Mouse (Mus musculus): ENCODE measurements around the gene Iqcb1.

Iqcb1 gene

GRCm38 (mm10) chr16:36828054-36828786 lies at the start of gene Iqcb1:
Gene Iqcb1 (plus strand): TSS chr16:36828385.
- in situ Hi-C loops (cut with MboI; ENCODE audit: unreplicated experiment in 2 of 2): loop anchor here in 1 of 2 experiments (10.0 to 25.0 kb wide), 2 partner anchors 953 to 1259 kb away; partner anchors contain the start of genes Gsk3b and Parp14

DNA sequence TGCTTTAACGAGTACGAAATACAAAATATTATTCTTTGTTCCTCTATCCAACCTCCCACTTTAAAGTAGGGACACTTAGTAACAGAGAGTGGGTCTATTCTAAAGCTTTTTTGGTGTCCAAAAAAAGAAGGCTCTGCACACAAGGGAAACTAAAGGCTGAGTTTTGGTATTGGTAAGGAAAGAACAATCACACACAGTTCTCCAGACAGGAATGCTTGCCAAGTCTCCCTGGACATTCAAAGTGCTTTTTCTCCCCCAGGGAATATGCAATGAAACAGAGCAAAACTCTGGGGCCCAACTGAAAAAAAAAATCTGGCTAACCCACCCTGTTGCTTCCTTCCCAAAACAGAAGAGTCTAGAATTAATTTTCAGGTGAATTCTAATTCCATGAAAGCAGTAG lies 44.0 kb upstream of the Iqcb1 start:
- in situ Hi-C loops (cut with MboI; ENCODE audit: unreplicated experiment in 2 of 2): no loop called here

GRCm38 (mm10) chr16:36784594-36785313 lies 43.4 kb upstream of the Iqcb1 start, which contains the start of gene Slc15a2:
Gene Slc15a2 (minus strand): TSS chr16:36784962.
- in situ Hi-C loops (cut with MboI; ENCODE audit: unreplicated experiment in 2 of 2): no loop called here

DNA sequence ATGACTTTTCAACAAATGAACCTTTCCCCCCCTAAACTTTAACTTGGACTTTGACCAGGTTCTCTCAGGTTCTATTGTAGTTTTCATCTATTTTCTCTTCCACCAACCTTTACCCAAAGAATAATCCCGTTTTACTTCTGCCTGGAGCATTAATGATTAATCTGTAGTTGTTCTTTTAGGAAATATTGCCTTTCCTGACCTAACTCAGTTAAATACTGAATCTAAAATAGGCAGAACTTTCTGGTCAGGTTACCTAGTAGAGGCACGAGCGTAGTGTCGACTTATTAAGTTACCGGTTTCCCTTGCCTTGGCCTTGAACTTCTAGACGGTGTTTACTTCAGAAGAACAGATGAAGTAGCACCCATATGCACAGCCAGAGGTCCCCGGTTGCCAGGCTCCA lies 41.7 kb upstream of the Iqcb1 start:
- in situ Hi-C loops (cut with MboI; ENCODE audit: unreplicated experiment in 2 of 2): no loop called here

DNA sequence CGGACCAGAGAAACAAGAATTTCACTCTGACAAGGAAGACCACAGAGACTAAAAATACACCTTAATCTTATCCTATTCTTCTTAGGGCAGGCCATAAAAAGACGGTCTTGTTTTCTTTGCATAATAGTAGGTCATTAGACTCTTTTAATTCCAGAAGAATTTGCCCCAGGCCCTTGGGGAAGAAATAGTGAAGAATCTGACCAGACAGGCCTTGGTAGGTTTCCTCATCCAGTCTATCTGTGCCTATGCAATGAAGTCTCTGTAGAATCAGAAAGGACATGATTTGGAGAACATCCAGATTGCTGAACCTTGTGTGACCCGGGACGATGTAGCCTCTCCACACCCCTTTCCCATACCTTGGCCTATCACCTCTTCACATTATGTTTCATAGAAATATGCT lies 38.0 kb upstream of the Iqcb1 start:
- in situ Hi-C loops (cut with MboI; ENCODE audit: unreplicated experiment in 2 of 2): no loop called here

- in situ Hi-C loops (cut with MboI; ENCODE audit: unreplicated experiment in 2 of 2): no loop called here
Measured at GRCm38 (mm10) chr16:36794976-36795375, 33.2 kb upstream of the Iqcb1 start.

GRCm38 (mm10) chr16:36798334-36798733 lies 29.9 kb upstream of the Iqcb1 start:
- in situ Hi-C loops (cut with MboI; ENCODE audit: unreplicated experiment in 2 of 2): no loop called here

GRCm38 (mm10) chr16:36802361-36802760 lies 25.8 kb upstream of the Iqcb1 start:
- in situ Hi-C loops (cut with MboI; ENCODE audit: unreplicated experiment in 2 of 2): loop anchor here in 1 of 2 experiments (25.0 kb wide), 1 partner anchor 1440 kb away; the partner anchor contains the start of gene Sec22a

DNA sequence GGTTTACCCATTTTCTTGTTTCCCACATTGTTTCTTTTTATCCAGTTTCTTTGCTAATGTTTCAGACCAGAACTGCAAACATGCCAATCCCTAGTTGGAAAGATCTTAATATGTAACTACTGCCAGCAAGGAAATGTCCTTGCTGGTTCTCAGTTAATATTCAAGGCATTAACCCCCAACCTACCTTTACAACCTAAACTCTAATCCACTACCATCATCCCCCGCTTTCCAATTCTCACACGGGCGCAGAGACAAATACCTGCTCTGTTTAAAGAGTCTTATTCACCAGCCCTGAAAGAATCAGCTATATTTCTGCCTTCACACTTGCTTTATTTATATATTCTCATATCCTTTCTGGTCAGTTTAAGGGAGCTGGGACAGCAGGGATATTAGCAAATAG lies 19.6 kb upstream of the Iqcb1 start:
- in situ Hi-C loops (cut with MboI; ENCODE audit: unreplicated experiment in 2 of 2): loop anchor here in 1 of 2 experiments (25.0 kb wide), 1 partner anchor 1446 kb away; the partner anchor contains the start of gene Sec22a

DNA sequence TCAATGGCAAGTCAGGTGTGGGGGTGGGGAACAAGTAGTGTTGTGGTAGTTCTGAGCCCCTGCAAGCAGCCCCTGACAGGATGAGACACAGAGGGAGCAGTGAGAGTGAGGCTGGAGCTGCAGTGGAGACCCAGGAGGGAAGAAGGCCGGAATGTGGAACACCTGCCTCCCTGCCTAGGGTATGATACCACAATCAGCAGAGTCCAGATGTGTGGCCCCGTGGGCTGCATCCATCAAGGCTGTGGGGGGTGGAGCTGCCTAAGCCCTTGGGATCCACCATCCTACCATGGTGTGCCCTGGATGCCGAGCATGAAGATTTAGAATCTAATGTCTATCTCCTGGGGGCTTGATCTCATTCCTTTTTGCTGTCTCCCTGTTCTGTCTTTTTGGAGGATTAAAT lies 14.5 kb upstream of the Iqcb1 start:
- in situ Hi-C loops (cut with MboI; ENCODE audit: unreplicated experiment in 2 of 2): loop anchor here (5.0 to 25.0 kb wide), 6 partner anchors 41 to 1699 kb away; partner anchors contain the start of gene Sec22a (in 1 of the 2)

DNA sequence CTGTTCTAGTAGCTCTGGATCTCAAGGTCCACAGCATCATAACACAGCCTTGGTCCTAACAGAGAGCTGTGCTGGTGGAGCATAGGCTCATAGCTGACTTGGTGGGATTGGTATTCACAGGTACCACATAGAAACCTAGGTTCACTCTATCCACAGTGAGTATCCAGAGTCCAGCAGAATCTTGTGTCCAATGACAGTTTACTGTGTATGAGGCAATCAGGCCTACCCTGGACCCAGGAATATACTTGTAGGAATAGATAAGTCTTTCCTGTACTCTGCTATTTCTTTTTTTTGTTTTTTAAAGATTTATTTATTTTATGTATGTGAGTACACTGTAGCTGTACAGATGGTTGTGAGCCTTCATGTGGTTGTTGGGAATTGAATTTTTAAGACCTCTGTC lies 11.3 kb upstream of the Iqcb1 start:
- in situ Hi-C loops (cut with MboI; ENCODE audit: unreplicated experiment in 2 of 2): loop anchor here (5.0 to 25.0 kb wide), 5 partner anchors 95 to 1702 kb away; partner anchors contain the start of gene Sec22a (in 1 of the 2)

DNA sequence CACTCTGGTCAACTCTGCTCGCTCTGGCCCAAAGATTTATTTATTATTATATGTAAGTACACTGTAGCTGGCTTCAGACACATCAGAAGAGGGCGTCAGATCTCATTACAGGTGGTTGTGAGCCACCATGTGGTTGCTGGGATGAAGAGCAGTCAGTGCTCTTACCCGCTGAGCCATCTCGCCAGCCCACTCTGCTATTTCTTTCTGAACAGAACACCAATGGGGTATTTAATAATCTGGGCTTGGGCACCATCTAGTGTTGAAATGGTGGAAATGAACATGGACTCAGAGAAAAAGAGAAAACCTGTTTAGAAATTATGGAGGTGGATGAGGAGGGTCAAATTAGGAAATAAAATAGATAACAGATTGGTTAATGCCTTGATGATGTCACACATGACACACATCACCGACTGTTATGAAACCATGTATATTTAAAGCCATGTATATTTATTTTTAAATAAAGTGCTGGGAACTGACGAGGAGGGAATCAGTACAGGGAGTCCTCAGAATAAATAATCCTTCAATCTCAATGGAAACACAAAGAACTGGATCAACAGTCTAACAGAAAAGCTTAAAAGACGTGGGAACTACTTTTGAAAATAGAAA lies 10.8 kb upstream of the Iqcb1 start:
- in situ Hi-C loops (cut with MboI; ENCODE audit: unreplicated experiment in 2 of 2): loop anchor here (5.0 to 25.0 kb wide), 5 partner anchors 95 to 1703 kb away; partner anchors contain the start of gene Sec22a (in 1 of the 2)

DNA sequence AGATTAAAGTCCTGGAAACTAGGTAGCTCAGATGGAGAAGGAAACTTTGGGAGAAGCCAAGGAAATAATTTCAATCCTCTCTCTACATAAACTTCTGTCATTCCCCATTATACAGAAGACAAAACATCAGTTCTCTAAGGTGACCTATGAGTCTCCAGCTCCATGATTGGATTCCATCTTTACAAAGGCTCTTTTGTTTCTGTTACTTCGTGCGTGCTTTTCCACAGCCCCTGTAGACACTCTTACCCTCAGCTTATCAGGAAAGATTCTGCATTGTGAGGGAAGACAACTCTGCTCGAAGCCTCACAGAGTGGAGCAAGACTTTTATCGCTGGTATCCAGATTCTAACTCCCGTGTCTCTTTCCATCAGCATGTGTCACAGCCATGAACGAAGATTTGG lies 8.2 kb upstream of the Iqcb1 start:
- in situ Hi-C loops (cut with MboI; ENCODE audit: unreplicated experiment in 2 of 2): loop anchor here in 1 of 2 experiments (5.0 to 25.0 kb wide), 3 partner anchors 192 to 1458 kb away; partner anchors contain the start of genes Parp14, Polq and Sec22a

GRCm38 (mm10) chr16:36820747-36821146 lies 7.4 kb upstream of the Iqcb1 start:
- in situ Hi-C loops (cut with MboI; ENCODE audit: unreplicated experiment in 2 of 2): loop anchor here in 1 of 2 experiments (5.0 to 25.0 kb wide), 3 partner anchors 192 to 1458 kb away; partner anchors contain the start of genes Parp14, Polq and Sec22a

GRCm38 (mm10) chr16:36821474-36821873 lies 6.7 kb upstream of the Iqcb1 start:
- in situ Hi-C loops (cut with MboI; ENCODE audit: unreplicated experiment in 2 of 2): loop anchor here in 1 of 2 experiments (5.0 to 25.0 kb wide), 3 partner anchors 191 to 1459 kb away; partner anchors contain the start of genes Parp14, Polq and Sec22a

DNA sequence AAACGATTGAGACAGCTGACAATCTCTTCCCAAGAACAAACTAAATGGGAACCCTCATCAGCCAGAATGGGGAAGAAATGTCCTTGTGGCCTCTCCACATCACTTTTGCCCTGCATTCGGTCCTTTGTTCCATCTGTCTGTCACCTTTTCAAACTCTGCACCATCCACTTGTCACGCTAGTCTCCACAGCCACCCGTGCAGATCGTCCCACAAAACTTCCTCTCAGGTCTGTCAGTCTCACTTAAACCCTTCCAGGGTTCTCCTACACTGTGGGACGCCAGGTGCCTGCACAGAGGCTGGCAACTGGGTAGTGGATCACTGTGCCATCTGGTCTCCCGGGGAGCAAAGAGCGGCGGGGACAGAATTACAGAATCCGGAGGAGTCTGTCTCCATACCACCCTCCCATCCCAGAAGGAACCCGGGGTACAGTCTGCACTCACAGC lies 553 bp upstream of the Iqcb1 start:
- in situ Hi-C loops (cut with MboI; ENCODE audit: unreplicated experiment in 2 of 2): loop anchor here in 1 of 2 experiments (10.0 to 25.0 kb wide), 2 partner anchors 953 to 1260 kb away; partner anchors contain the start of genes Gsk3b and Parp14

GRCm38 (mm10) chr16:36828820-36829219 lies 635 bp downstream of the Iqcb1 start:
- in situ Hi-C loops (cut with MboI; ENCODE audit: unreplicated experiment in 2 of 2): loop anchor here in 1 of 2 experiments (10.0 to 25.0 kb wide), 2 partner anchors 954 to 1258 kb away; partner anchors contain the start of genes Gsk3b and Parp14

GRCm38 (mm10) chr16:36846894-36847293 lies 18.7 kb downstream of the Iqcb1 start:
- in situ Hi-C loops (cut with MboI; ENCODE audit: unreplicated experiment in 2 of 2): loop anchor here in 1 of 2 experiments (10.0 to 25.0 kb wide), 2 partner anchors 1082 to 1240 kb away; partner anchors contain the start of genes Dirc2 and Gsk3b

- in situ Hi-C loops (cut with MboI; ENCODE audit: unreplicated experiment in 2 of 2): no loop called here
Measured at GRCm38 (mm10) chr16:36851202-36851601, 23.0 kb downstream of the Iqcb1 start.

DNA sequence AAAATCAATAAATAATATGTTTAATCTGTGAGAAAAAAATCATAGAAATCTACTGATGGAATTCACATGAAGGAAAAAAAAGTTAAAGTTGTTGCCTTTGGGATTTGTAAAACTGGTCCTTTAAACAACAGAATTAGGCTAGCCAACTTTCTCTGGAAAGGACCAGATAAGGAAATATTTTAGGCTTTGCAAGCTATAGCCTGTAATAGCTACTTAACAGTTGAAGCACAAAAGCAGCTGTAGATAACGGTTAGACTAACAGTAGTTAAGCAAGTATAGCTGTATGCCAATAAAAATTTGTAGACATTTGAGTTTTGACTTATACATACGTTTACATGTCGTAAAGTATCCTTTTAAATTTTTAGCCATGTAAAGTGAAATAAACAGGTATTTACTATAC lies 35.4 kb downstream of the Iqcb1 start:
- in situ Hi-C loops (cut with MboI; ENCODE audit: unreplicated experiment in 2 of 2): no loop called here

All from v-Abl transformed pro-B cells (cell line).